Mouse (Mus musculus): ENCODE results near the gene Sdk1.

- TF ChIP-seq POLR2A (IDR thresholded peaks at IDR 0.05; ENCODE audit: low read depth, low read length) (no peak), CTCF (IDR thresholded peaks at IDR 0.05; ENCODE audit: extremely low read depth, insufficient read length, insufficient replicate concordance, low read depth, low read length) (no peak)
Measured at GRCm38 (mm10) chr5:141558731-141559130, 317.4 kb downstream of the Sdk1 start.

Measured in small intestine, adult 2 months (tissue).